Mouse (Mus musculus): ENCODE data around the gene Usp37.
A peak's percentile ranks its signal among the peaks of the same experiment; 100 is the strongest.
"Not testable (repeated sequence)": the region's sequence is repeated elsewhere in the genome, so short reads cannot be mapped to it uniquely, and the experiment has no call there.

Usp37 gene

GRCm38 (mm10) chr1:74396456-74397222 lies 147.4 kb downstream of the Usp37 start:
- not testable (repeated sequence) for DNase-seq (ENCODE audit: low read depth, low spot score); H3K36me3 ChIP-seq (ENCODE audit: control insufficient read depth, insufficient read depth, low read length, poor library complexity, severe bottlenecking); H3K27me3 ChIP-seq (ENCODE audit: control insufficient read depth, insufficient read depth, low read length, poor library complexity, severe bottlenecking)

- Histone ChIP-seq H3K36me3 (ENCODE audit: control insufficient read depth, insufficient read depth, low read length, poor library complexity, severe bottlenecking) (peaks cover 4% of the 10 kb centered on the region; the same call in 1 of the 2 replicates), H3K27me3 (ENCODE audit: control insufficient read depth, insufficient read depth, low read length, poor library complexity, severe bottlenecking) (no peaks in the 10 kb centered on the region)
- DNase-seq (ENCODE audit: low read depth, low spot score) = no peak
Measured at GRCm38 (mm10) chr1:74395290-74395689, 148.8 kb downstream of the Usp37 start.

- no peaks in the 10 kb centered on the region for H3K27me3 ChIP-seq (ENCODE audit: control insufficient read depth, insufficient read depth, low read length, poor library complexity, severe bottlenecking)
Measured at GRCm38 (mm10) chr1:74394858-74395257, 149.2 kb downstream of the Usp37 start.

GRCm38 (mm10) chr1:74394311-74394710 lies 149.8 kb downstream of the Usp37 start:
- H3K27me3 ChIP-seq (ENCODE audit: control insufficient read depth, insufficient read depth, low read length, poor library complexity, severe bottlenecking) = no peaks in the 10 kb centered on the region
- H3K36me3 ChIP-seq (ENCODE audit: control insufficient read depth, insufficient read depth, low read length, poor library complexity, severe bottlenecking) = peaks cover 4% of the 10 kb centered on the region; the same call in 1 of the 2 replicates
- DNase-seq (ENCODE audit: low read depth, low spot score) = no peak

More at GRCm38 (mm10) chr1:74394858-74395257, 149.2 kb downstream of the Usp37 start:
- H3K36me3 ChIP-seq (ENCODE audit: control insufficient read depth, insufficient read depth, low read length, poor library complexity, severe bottlenecking) = peaks cover 4% of the 10 kb centered on the region; the same call in 1 of the 2 replicates
- DNase-seq (ENCODE audit: low read depth, low spot score) = no peak

- Histone ChIP-seq H3K36me3 (ENCODE audit: control insufficient read depth, insufficient read depth, low read length, poor library complexity, severe bottlenecking) (peaks cover 4% of the 10 kb centered on the region; the same call in 1 of the 2 replicates), H3K27me3 (ENCODE audit: control insufficient read depth, insufficient read depth, low read length, poor library complexity, severe bottlenecking) (no peaks in the 10 kb centered on the region)
- DNase-seq (ENCODE audit: low read depth, low spot score) = no peak
Measured at GRCm38 (mm10) chr1:74393697-74394096, 150.4 kb downstream of the Usp37 start.

- Histone ChIP-seq H3K36me3 (ENCODE audit: control insufficient read depth, insufficient read depth, low read length, poor library complexity, severe bottlenecking) (peaks cover 4% of the 10 kb centered on the region; the same call in 1 of the 2 replicates), H3K27me3 (ENCODE audit: control insufficient read depth, insufficient read depth, low read length, poor library complexity, severe bottlenecking) (no peaks in the 10 kb centered on the region)
- no peak for DNase-seq (ENCODE audit: low read depth, low spot score)
Measured at GRCm38 (mm10) chr1:74393010-74393409, 151.1 kb downstream of the Usp37 start.

GRCm38 (mm10) chr1:74392446-74392994 lies 151.6 kb downstream of the Usp37 start:
- DNase-seq (ENCODE audit: low read depth, low spot score) = no peak
- no peaks in the 10 kb centered on the region for H3K27me3 ChIP-seq (ENCODE audit: control insufficient read depth, insufficient read depth, low read length, poor library complexity, severe bottlenecking)
- H3K36me3 ChIP-seq (ENCODE audit: control insufficient read depth, insufficient read depth, low read length, poor library complexity, severe bottlenecking) = peaks cover 4% of the 10 kb centered on the region; the same call in 1 of the 2 replicates

GRCm38 (mm10) chr1:74391844-74392441 lies 152.1 kb downstream of the Usp37 start:
- DNase-seq (ENCODE audit: low read depth, low spot score) = peak; percentile 59
- H3K27me3 ChIP-seq (ENCODE audit: control insufficient read depth, insufficient read depth, low read length, poor library complexity, severe bottlenecking) = no peaks in the 10 kb centered on the region

GRCm38 (mm10) chr1:74390924-74391748 lies 152.9 kb downstream of the Usp37 start, which contains the start of gene Ctdsp1:
TSS of gene Ctdsp1 (plus strand) at chr1:74391509.
- H3K27me3 ChIP-seq (ENCODE audit: control insufficient read depth, insufficient read depth, low read length, poor library complexity, severe bottlenecking) = no peaks in the 10 kb centered on the region
- H3K36me3 ChIP-seq (ENCODE audit: control insufficient read depth, insufficient read depth, low read length, poor library complexity, severe bottlenecking) = peaks cover 4% of the 10 kb centered on the region; the same call in 1 of the 2 replicates
- DNase-seq (ENCODE audit: low read depth, low spot score) = peak; percentile 93

More at GRCm38 (mm10) chr1:74391844-74392441, 152.1 kb downstream of the Usp37 start:
- peaks cover 4% of the 10 kb centered on the region; the same call in 1 of the 2 replicates for H3K36me3 ChIP-seq (ENCODE audit: control insufficient read depth, insufficient read depth, low read length, poor library complexity, severe bottlenecking)

- peak; percentile 89 for DNase-seq (ENCODE audit: low read depth, low spot score)
- peaks cover 4% of the 10 kb centered on the region; the same call in 1 of the 2 replicates for H3K36me3 ChIP-seq (ENCODE audit: control insufficient read depth, insufficient read depth, low read length, poor library complexity, severe bottlenecking)
- no peaks in the 10 kb centered on the region for H3K27me3 ChIP-seq (ENCODE audit: control insufficient read depth, insufficient read depth, low read length, poor library complexity, severe bottlenecking)
Measured at GRCm38 (mm10) chr1:74390287-74390906, 153.7 kb downstream of the Usp37 start.

GRCm38 (mm10) chr1:74389831-74390286 lies 154.2 kb downstream of the Usp37 start:
- Histone ChIP-seq H3K27me3 (ENCODE audit: control insufficient read depth, insufficient read depth, low read length, poor library complexity, severe bottlenecking) (no peaks in the 10 kb centered on the region), H3K36me3 (ENCODE audit: control insufficient read depth, insufficient read depth, low read length, poor library complexity, severe bottlenecking) (0 out of 2 replicates have a peak, but pooled peaks cover 2% of the 10 kb centered on the region)
- DNase-seq (ENCODE audit: low read depth, low spot score) = peak; percentile 86

GRCm38 (mm10) chr1:74388398-74388920 lies 155.6 kb downstream of the Usp37 start:
- H3K27me3 ChIP-seq (ENCODE audit: control insufficient read depth, insufficient read depth, low read length, poor library complexity, severe bottlenecking) = no peaks in the 10 kb centered on the region
- no peak for DNase-seq (ENCODE audit: low read depth, low spot score)

GRCm38 (mm10) chr1:74387386-74387988 lies 156.6 kb downstream of the Usp37 start:
- no peaks in the 10 kb centered on the region for H3K27me3 ChIP-seq (ENCODE audit: control insufficient read depth, insufficient read depth, low read length, poor library complexity, severe bottlenecking)
- no peaks in the 10 kb centered on the region for H3K36me3 ChIP-seq (ENCODE audit: control insufficient read depth, insufficient read depth, low read length, poor library complexity, severe bottlenecking)
- no peak for DNase-seq (ENCODE audit: low read depth, low spot score)

More at GRCm38 (mm10) chr1:74388398-74388920, 155.6 kb downstream of the Usp37 start:
- no peaks in the 10 kb centered on the region for H3K36me3 ChIP-seq (ENCODE audit: control insufficient read depth, insufficient read depth, low read length, poor library complexity, severe bottlenecking)
